Mouse (Mus musculus): ENCODE results near the gene Sptbn4. TPM values are rescaled to one million over a fixed set of nuclear protein-coding genes. Genes with fewer than 3 reads are reported as not detected.

Sptbn4 gene
- polyA plus RNA-seq, 1 experiment from 2014 or later, result 0.11 TPM

GRCm38 (mm10) chr7:27427387-27427786 is 20.1 kb downstream of the Sptbn4 start:
- H3K27me3 ChIP-seq, result peaks cover 5% of the 10 kb centered on the region
- no peak for ATAC-seq (replicated peaks; ENCODE audit: insufficient number of reproducible peaks, insufficient read depth, low FRiP score, low read depth)
- no peak overlapping the region for H3K9ac ChIP-seq
- H3K4me3 ChIP-seq, result no peak overlapping the region
- no peaks in the 10 kb centered on the region for H3K36me3 ChIP-seq
- 97% methylated on average over 1 of the region's 1 CpGs for WGBS
- H3K9me3 ChIP-seq (replicated peaks), result no peaks in the 10 kb centered on the region
- H3K4me1 ChIP-seq (replicated peaks), result no peaks in the 10 kb centered on the region
- no peak overlapping the region for H3K4me2 ChIP-seq
- no peak overlapping the region for H3K27ac ChIP-seq

GRCm38 (mm10) chr7:27423556-27424326 is 23.7 kb downstream of the Sptbn4 start:
- Histone ChIP-seq H3K9me3 (replicated peaks) (no peaks in the 10 kb centered on the region), H3K27me3 (peaks cover 5% of the 10 kb centered on the region), H3K27ac (no peak overlapping the region), H3K4me3 (no peak overlapping the region), H3K36me3 (no peaks in the 10 kb centered on the region), H3K9ac (no peak overlapping the region), H3K4me1 (replicated peaks) (no peaks in the 10 kb centered on the region), H3K4me2 (no peak overlapping the region)
- no peak for ATAC-seq (replicated peaks; ENCODE audit: insufficient number of reproducible peaks, insufficient read depth, low FRiP score, low read depth)
- WGBS, result 77% methylated on average over 12 of the region's 12 CpGs

GRCm38 (mm10) chr7:27419101-27419500 is 28.4 kb downstream of the Sptbn4 start:
- H3K4me2 ChIP-seq, result no peak overlapping the region
- no peak overlapping the region for H3K27ac ChIP-seq
- H3K36me3 ChIP-seq, result no peaks in the 10 kb centered on the region
- H3K4me3 ChIP-seq, result no peak overlapping the region
- H3K27me3 ChIP-seq, result peaks cover 5% of the 10 kb centered on the region
- H3K9me3 ChIP-seq (replicated peaks), result no peaks in the 10 kb centered on the region
- 63% methylated on average over 3 of the region's 3 CpGs for WGBS
- no peaks in the 10 kb centered on the region for H3K4me1 ChIP-seq (replicated peaks)
- ATAC-seq (replicated peaks; ENCODE audit: insufficient number of reproducible peaks, insufficient read depth, low FRiP score, low read depth), result no peak
- no peak overlapping the region for H3K9ac ChIP-seq

GRCm38 (mm10) chr7:27417151-27417550 is 30.3 kb downstream of the Sptbn4 start:
- no peak overlapping the region for H3K4me2 ChIP-seq
- no peak for ATAC-seq (replicated peaks; ENCODE audit: insufficient number of reproducible peaks, insufficient read depth, low FRiP score, low read depth)
- no peak overlapping the region for H3K27ac ChIP-seq
- H3K36me3 ChIP-seq, result no peaks in the 10 kb centered on the region
- no peaks in the 10 kb centered on the region; the same call in 1 of the 2 replicates for H3K27me3 ChIP-seq
- 65% methylated on average over 2 of the region's 2 CpGs for WGBS
- H3K9ac ChIP-seq, result no peak overlapping the region
- no peaks in the 10 kb centered on the region for H3K9me3 ChIP-seq (replicated peaks)
- no peak overlapping the region for H3K4me3 ChIP-seq
- H3K4me1 ChIP-seq (replicated peaks), result no peaks in the 10 kb centered on the region

GRCm38 (mm10) chr7:27408379-27409176 is 38.9 kb downstream of the Sptbn4 start:
- Histone ChIP-seq H3K4me2 (peak overlapping the region; percentile 87), H3K9ac (peak overlapping the region; percentile 6; the same call in 1 of the 2 replicates), H3K4me3 (peak overlapping the region; percentile 53), H3K36me3 (no peaks in the 10 kb centered on the region), H3K27ac (no peak overlapping the region), H3K4me1 (replicated peaks) (peaks cover 16% of the 10 kb centered on the region), H3K9me3 (replicated peaks) (peaks cover under 1% of the 10 kb centered on the region; the same call in 1 of the 2 replicates), H3K27me3 (peaks cover 69% of the 10 kb centered on the region)
- under 1% methylated on average over 96 of the region's 96 CpGs for WGBS
- ATAC-seq (replicated peaks; ENCODE audit: insufficient number of reproducible peaks, insufficient read depth, low FRiP score, low read depth), result peak; percentile 48; the same call in 1 of the 2 replicates

- Histone ChIP-seq H3K4me3 (peak overlapping the region; percentile 53), H3K9ac (no peak overlapping the region), H3K9me3 (replicated peaks) (peaks cover 6% of the 10 kb centered on the region; the same call in 1 of the 2 replicates), H3K27me3 (peaks cover 77% of the 10 kb centered on the region), H3K4me1 (replicated peaks) (peaks cover 16% of the 10 kb centered on the region), H3K27ac (no peak overlapping the region), H3K4me2 (0 out of 2 replicates have a peak overlapping the region, but pooled peaks have one; percentile 87), H3K36me3 (no peaks in the 10 kb centered on the region)
- no peak for ATAC-seq (replicated peaks; ENCODE audit: insufficient number of reproducible peaks, insufficient read depth, low FRiP score, low read depth)
- WGBS, result 52% methylated on average over 8 of the region's 8 CpGs
Observed at GRCm38 (mm10) chr7:27407816-27408215, 39.7 kb downstream of the Sptbn4 start.

- 82% methylated on average over 7 of the region's 7 CpGs for WGBS
- H3K9me3 ChIP-seq (replicated peaks), result peaks cover 6% of the 10 kb centered on the region; the same call in 1 of the 2 replicates
- no peak overlapping the region for H3K4me2 ChIP-seq
Observed at GRCm38 (mm10) chr7:27406481-27406880, 41.0 kb downstream of the Sptbn4 start.

GRCm38 (mm10) chr7:27404203-27404942 is 43.1 kb downstream of the Sptbn4 start:
- WGBS, result 5% methylated on average over 81 of the region's 81 CpGs
- H3K4me2 ChIP-seq, result 0 out of 2 replicates have a peak overlapping the region, but pooled peaks have one; percentile 0
- ATAC-seq (replicated peaks; ENCODE audit: insufficient number of reproducible peaks, insufficient read depth, low FRiP score, low read depth), result no peak
- H3K27me3 ChIP-seq, result peaks cover 96% of the 10 kb centered on the region
- 0 out of 2 replicates have a peak overlapping the region, but pooled peaks have one; percentile 23 for H3K4me3 ChIP-seq
- peaks cover 16% of the 10 kb centered on the region for H3K4me1 ChIP-seq (replicated peaks)
- H3K9ac ChIP-seq, result no peak overlapping the region
- peaks cover 6% of the 10 kb centered on the region; the same call in 1 of the 2 replicates for H3K9me3 ChIP-seq (replicated peaks)
- no peaks in the 10 kb centered on the region for H3K36me3 ChIP-seq
- no peak overlapping the region for H3K27ac ChIP-seq

More at GRCm38 (mm10) chr7:27406481-27406880, 41.0 kb downstream of the Sptbn4 start:
- ATAC-seq (replicated peaks; ENCODE audit: insufficient number of reproducible peaks, insufficient read depth, low FRiP score, low read depth), result no peak
- Histone ChIP-seq H3K36me3 (no peaks in the 10 kb centered on the region), H3K27me3 (peaks cover 90% of the 10 kb centered on the region), H3K27ac (no peak overlapping the region), H3K4me3 (no peak overlapping the region), H3K4me1 (replicated peaks) (peaks cover 16% of the 10 kb centered on the region), H3K9ac (no peak overlapping the region)

GRCm38 (mm10) chr7:27402675-27403074 is 44.8 kb downstream of the Sptbn4 start:
- no peak overlapping the region for H3K4me2 ChIP-seq
- no peaks in the 10 kb centered on the region for H3K36me3 ChIP-seq
- no peak for ATAC-seq (replicated peaks; ENCODE audit: insufficient number of reproducible peaks, insufficient read depth, low FRiP score, low read depth)
- H3K4me1 ChIP-seq (replicated peaks), result 0 out of 2 replicates have a peak, but pooled peaks cover 5% of the 10 kb centered on the region
- no peak overlapping the region for H3K27ac ChIP-seq
- H3K27me3 ChIP-seq, result peaks cover 92% of the 10 kb centered on the region
- 10% methylated on average over 16 of the region's 16 CpGs for WGBS
- no peak overlapping the region for H3K9ac ChIP-seq
- no peak overlapping the region for H3K4me3 ChIP-seq
- H3K9me3 ChIP-seq (replicated peaks), result peaks cover 6% of the 10 kb centered on the region; the same call in 1 of the 2 replicates

GRCm38 (mm10) chr7:27400545-27400944 is 46.9 kb downstream of the Sptbn4 start:
- peaks cover 18% of the 10 kb centered on the region; the same call in 1 of the 2 replicates for H3K4me1 ChIP-seq (replicated peaks)
- no peak overlapping the region for H3K4me3 ChIP-seq

More at GRCm38 (mm10) chr7:27400545-27400944, 46.9 kb downstream of the Sptbn4 start:
- H3K4me2 ChIP-seq, result no peak overlapping the region
- ATAC-seq (replicated peaks; ENCODE audit: insufficient number of reproducible peaks, insufficient read depth, low FRiP score, low read depth), result no peak
- peaks cover 92% of the 10 kb centered on the region for H3K27me3 ChIP-seq
- WGBS, result 65% methylated on average over 7 of the region's 7 CpGs
- no peak overlapping the region for H3K27ac ChIP-seq
- no peaks in the 10 kb centered on the region for H3K36me3 ChIP-seq
- peaks cover 6% of the 10 kb centered on the region; the same call in 1 of the 2 replicates for H3K9me3 ChIP-seq (replicated peaks)
- H3K9ac ChIP-seq, result no peak overlapping the region

Data from heart, embryonic 15.5 days (tissue).